Mouse (Mus musculus): Measurements from ENCODE around the gene Taf4.

GRCm38 (mm10) chr2:179914246-179914645 is 62.2 kb downstream of the Taf4 start:
- TF ChIP-seq CTCF (conservative IDR thresholded peaks at IDR 0.05; ENCODE audit: insufficient read depth, insufficient read length, low read depth, low read length) (peak; percentile 53), POLR2A (IDR thresholded peaks at IDR 0.05; ENCODE audit: low read depth, low read length) (no peak)

Data from kidney, adult 2 months (tissue).